Mouse (Mus musculus): Measurements from ENCODE around the gene Mad1l1. TPM values are rescaled to one million over a fixed set of nuclear protein-coding genes. Genes with fewer than 3 reads are reported as not detected.
"Not testable (repeated sequence)": the region's sequence is repeated elsewhere in the genome, so short reads cannot be mapped to it uniquely, and the experiment has no call there.

The Mad1l1 gene
- polyA plus RNA-seq, 1 experiment from 2014 or later, result 21.0 TPM

GRCm38 (mm10) chr5:139998916-139999315 lies 322.4 kb downstream of the Mad1l1 start:
- H3K4me3 ChIP-seq (replicated peaks), result no peak overlapping the region
- H3K36me3 ChIP-seq (replicated peaks), result no peaks in the 10 kb centered on the region
- ATAC-seq (ENCODE audit: insufficient read depth), result no peak
- no peak overlapping the region for H3K9ac ChIP-seq
- 29% methylated on average over 6 of the region's 6 CpGs for WGBS (ENCODE audit: insufficient replicate concordance)
- no peaks in the 10 kb centered on the region for H3K9me3 ChIP-seq (replicated peaks)
- H3K27ac ChIP-seq (replicated peaks), result no peak overlapping the region
- H3K4me1 ChIP-seq (replicated peaks), result no peaks in the 10 kb centered on the region
- no peak overlapping the region for H3K4me2 ChIP-seq
- H3K27me3 ChIP-seq, result no peaks in the 10 kb centered on the region

GRCm38 (mm10) chr5:139998321-139998720 lies 323.0 kb downstream of the Mad1l1 start:
- not testable (repeated sequence) for ATAC-seq (ENCODE audit: insufficient read depth); H3K36me3 ChIP-seq (replicated peaks); H3K4me1 ChIP-seq (replicated peaks); H3K4me2 ChIP-seq; H3K27me3 ChIP-seq; H3K4me3 ChIP-seq (replicated peaks); H3K9ac ChIP-seq; H3K27ac ChIP-seq (replicated peaks); H3K9me3 ChIP-seq (replicated peaks)
- WGBS (ENCODE audit: insufficient replicate concordance), result 68% methylated on average over 12 of the region's 12 CpGs

GRCm38 (mm10) chr5:139991531-139991930 lies 329.8 kb downstream of the Mad1l1 start:
- no peaks in the 10 kb centered on the region for H3K4me1 ChIP-seq (replicated peaks)
- H3K4me2 ChIP-seq, result no peak overlapping the region
- H3K36me3 ChIP-seq (replicated peaks), result no peaks in the 10 kb centered on the region
- WGBS (ENCODE audit: insufficient replicate concordance), result 69% methylated on average over 3 of the region's 3 CpGs
- peaks cover 4% of the 10 kb centered on the region; the same call in 1 of the 2 replicates for H3K27me3 ChIP-seq
- H3K27ac ChIP-seq (replicated peaks), result no peak overlapping the region
- H3K9ac ChIP-seq, result no peak overlapping the region
- no peak for ATAC-seq (ENCODE audit: insufficient read depth)
- no peak overlapping the region for H3K4me3 ChIP-seq (replicated peaks)
- H3K9me3 ChIP-seq (replicated peaks), result no peaks in the 10 kb centered on the region

- 27% methylated on average over 18 of the region's 18 CpGs for WGBS (ENCODE audit: insufficient replicate concordance)
- Histone ChIP-seq H3K27me3 (peaks cover 12% of the 10 kb centered on the region; the same call in 1 of the 2 replicates), H3K4me1 (replicated peaks) (no peaks in the 10 kb centered on the region), H3K36me3 (replicated peaks) (no peaks in the 10 kb centered on the region), H3K4me2 (no peak overlapping the region), H3K9me3 (replicated peaks) (no peaks in the 10 kb centered on the region), H3K4me3 (replicated peaks) (no peak overlapping the region), H3K27ac (replicated peaks) (no peak overlapping the region), H3K9ac (no peak overlapping the region)
- ATAC-seq (ENCODE audit: insufficient read depth), result no peak
Observed at GRCm38 (mm10) chr5:139985073-139985746, 336.1 kb downstream of the Mad1l1 start.

- H3K36me3 ChIP-seq (replicated peaks), result no peaks in the 10 kb centered on the region
- no peak for ATAC-seq (ENCODE audit: insufficient read depth)
- H3K4me2 ChIP-seq, result no peak overlapping the region
- H3K4me1 ChIP-seq (replicated peaks), result no peaks in the 10 kb centered on the region
- no peak overlapping the region for H3K27ac ChIP-seq (replicated peaks)
- H3K4me3 ChIP-seq (replicated peaks), result no peak overlapping the region
- H3K9me3 ChIP-seq (replicated peaks), result no peaks in the 10 kb centered on the region
- H3K9ac ChIP-seq, result no peak overlapping the region
- WGBS (ENCODE audit: insufficient replicate concordance), result 82% methylated on average over 1 of the region's 1 CpGs
- H3K27me3 ChIP-seq, result peaks cover 14% of the 10 kb centered on the region
Observed at GRCm38 (mm10) chr5:139981976-139982375, 339.4 kb downstream of the Mad1l1 start.

GRCm38 (mm10) chr5:139979371-139979770 lies 342.0 kb downstream of the Mad1l1 start:
- H3K9me3 ChIP-seq (replicated peaks), result no peaks in the 10 kb centered on the region
- no peak overlapping the region for H3K4me3 ChIP-seq (replicated peaks)
- H3K27ac ChIP-seq (replicated peaks), result no peak overlapping the region
- no peak for ATAC-seq (ENCODE audit: insufficient read depth)
- H3K27me3 ChIP-seq, result peaks cover 13% of the 10 kb centered on the region
- no peaks in the 10 kb centered on the region for H3K4me1 ChIP-seq (replicated peaks)
- H3K9ac ChIP-seq, result no peak overlapping the region
- no peak overlapping the region for H3K4me2 ChIP-seq
- 77% methylated on average over 9 of the region's 9 CpGs for WGBS (ENCODE audit: insufficient replicate concordance)
- H3K36me3 ChIP-seq (replicated peaks), result no peaks in the 10 kb centered on the region

GRCm38 (mm10) chr5:139978525-139979276 lies 342.7 kb downstream of the Mad1l1 start:
- H3K4me1 ChIP-seq (replicated peaks), result no peaks in the 10 kb centered on the region
- no peaks in the 10 kb centered on the region for H3K9me3 ChIP-seq (replicated peaks)
- ATAC-seq (ENCODE audit: insufficient read depth), result no peak
- H3K27ac ChIP-seq (replicated peaks), result no peak overlapping the region
- H3K27me3 ChIP-seq, result peaks cover 9% of the 10 kb centered on the region
- WGBS (ENCODE audit: insufficient replicate concordance), result 3% methylated on average over 13 of the region's 13 CpGs
- no peak overlapping the region for H3K9ac ChIP-seq
- H3K36me3 ChIP-seq (replicated peaks), result no peaks in the 10 kb centered on the region
- no peak overlapping the region for H3K4me3 ChIP-seq (replicated peaks)
- no peak overlapping the region for H3K4me2 ChIP-seq

GRCm38 (mm10) chr5:139977476-139977875 lies 343.9 kb downstream of the Mad1l1 start:
- H3K27ac ChIP-seq (replicated peaks), result no peak overlapping the region
- WGBS (ENCODE audit: insufficient replicate concordance), result 32% methylated on average over 8 of the region's 8 CpGs
- ATAC-seq (ENCODE audit: insufficient read depth), result no peak
- H3K4me3 ChIP-seq (replicated peaks), result no peak overlapping the region
- H3K9ac ChIP-seq, result no peak overlapping the region
- H3K36me3 ChIP-seq (replicated peaks), result no peaks in the 10 kb centered on the region
- H3K4me1 ChIP-seq (replicated peaks), result no peaks in the 10 kb centered on the region
- no peaks in the 10 kb centered on the region for H3K9me3 ChIP-seq (replicated peaks)
- no peak overlapping the region for H3K4me2 ChIP-seq
- H3K27me3 ChIP-seq, result peaks cover 19% of the 10 kb centered on the region

GRCm38 (mm10) chr5:139976584-139976983 lies 344.8 kb downstream of the Mad1l1 start:
- Histone ChIP-seq H3K9me3 (replicated peaks) (no peaks in the 10 kb centered on the region), H3K27me3 (peaks cover 26% of the 10 kb centered on the region), H3K4me2 (no peak overlapping the region), H3K4me1 (replicated peaks) (no peaks in the 10 kb centered on the region), H3K9ac (no peak overlapping the region), H3K4me3 (replicated peaks) (no peak overlapping the region), H3K36me3 (replicated peaks) (no peaks in the 10 kb centered on the region), H3K27ac (replicated peaks) (no peak overlapping the region)
- ATAC-seq (ENCODE audit: insufficient read depth), result no peak
- 51% methylated on average over 4 of the region's 4 CpGs for WGBS (ENCODE audit: insufficient replicate concordance)

- WGBS (ENCODE audit: insufficient replicate concordance), result 55% methylated on average over 12 of the region's 12 CpGs
- Histone ChIP-seq H3K27me3 (peaks cover 17% of the 10 kb centered on the region; the same call in 1 of the 2 replicates), H3K4me2 (no peak overlapping the region), H3K9ac (no peak overlapping the region), H3K4me3 (replicated peaks) (no peak overlapping the region), H3K36me3 (replicated peaks) (no peaks in the 10 kb centered on the region), H3K27ac (replicated peaks) (no peak overlapping the region), H3K9me3 (replicated peaks) (no peaks in the 10 kb centered on the region), H3K4me1 (replicated peaks) (no peaks in the 10 kb centered on the region)
- no peak for ATAC-seq (ENCODE audit: insufficient read depth)
Observed at GRCm38 (mm10) chr5:139970186-139970631, 351.1 kb downstream of the Mad1l1 start.

- H3K9me3 ChIP-seq (replicated peaks), result no peaks in the 10 kb centered on the region
Observed at GRCm38 (mm10) chr5:139969151-139969948, 352.0 kb downstream of the Mad1l1 start.

More at GRCm38 (mm10) chr5:139969151-139969948, 352.0 kb downstream of the Mad1l1 start:
- no peak overlapping the region for H3K4me2 ChIP-seq
- H3K9ac ChIP-seq, result no peak overlapping the region
- H3K4me3 ChIP-seq (replicated peaks), result no peak overlapping the region
- no peak for ATAC-seq (ENCODE audit: insufficient read depth)
- whole genome bisulfite sequencing (ENCODE audit: insufficient replicate concordance), result 61% methylated on average over 14 of the region's 14 CpGs
- peaks cover 17% of the 10 kb centered on the region; the same call in 1 of the 2 replicates for H3K27me3 ChIP-seq
- no peaks in the 10 kb centered on the region for H3K4me1 ChIP-seq (replicated peaks)
- H3K36me3 ChIP-seq (replicated peaks), result no peaks in the 10 kb centered on the region
- H3K27ac ChIP-seq (replicated peaks), result no peak overlapping the region
